In the genomic region with DNA sequence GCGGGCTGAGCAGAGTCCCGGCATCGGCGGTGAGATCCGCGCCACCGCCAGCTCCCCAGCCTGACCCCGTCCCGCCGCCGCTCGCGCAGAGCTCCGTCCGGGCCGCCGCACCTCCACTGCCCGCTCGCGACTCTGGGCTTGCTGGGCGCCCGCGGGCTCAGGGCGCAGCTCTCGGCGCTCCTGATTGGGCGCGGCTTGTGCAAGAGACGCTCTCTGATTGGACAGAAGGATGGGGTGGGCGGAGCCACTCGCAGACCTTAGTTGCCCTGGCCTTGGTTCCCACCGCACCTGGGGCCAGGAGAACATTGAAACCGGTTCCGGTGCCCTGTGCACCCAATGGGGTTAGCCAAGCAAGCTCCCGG, we compare ENCODE assay signal across 8 mouse cellular contexts. TPM values are rescaled to one million over a fixed set of nuclear protein-coding genes. Genes with fewer than 3 reads are reported as not detected.
DNase-seq lines count a peak whose midpoint lies in the region; ATAC-seq and TF ChIP-seq lines count a peak whose summit lies in the region.

No protein-coding gene starts in this region.

- peak; percentile 19 for TF ChIP-seq POLR2A in ES-Bruce4 (IDR thresholded peaks at IDR 0.05; ENCODE audit: insufficient read depth, low read length)

- no peak for TF ChIP-seq CTCF in ES-Bruce4 (IDR thresholded peaks at IDR 0.05; ENCODE audit: low read depth, low read length)
- TF ChIP-seq CTCF in heart, postnatal 0 days (IDR thresholded peaks at IDR 0.05; ENCODE audit: low read depth), result no peak

- no peaks in the 10 kb centered on the region for H3K9me3 ChIP-seq in ES-Bruce4 (replicated peaks; ENCODE audit: control insufficient read depth, insufficient read depth, low read length, poor library complexity, severe bottlenecking)
- H3K9me3 ChIP-seq in forebrain, embryonic 13.5 days (replicated peaks), result no peaks in the 10 kb centered on the region
- no peaks in the 10 kb centered on the region for H3K9me3 ChIP-seq in heart, postnatal 0 days (replicated peaks; ENCODE audit: control insufficient read depth, low read length)
- no peaks in the 10 kb centered on the region for H3K9me3 ChIP-seq in liver, embryonic 15.5 days (replicated peaks)
- no peaks in the 10 kb centered on the region for H3K9me3 ChIP-seq in neural tube, embryonic 12.5 days
- no peaks in the 10 kb centered on the region for H3K9me3 ChIP-seq in stomach, embryonic 16.5 days (replicated peaks; ENCODE audit: control insufficient read depth, low read length)

- no peak for TF ChIP-seq EP300 in ES-Bruce4 (IDR thresholded peaks at IDR 0.05; ENCODE audit: insufficient read depth, low read depth, low read length)
- no peak for TF ChIP-seq EP300 in heart, postnatal 0 days (IDR thresholded peaks at IDR 0.05; ENCODE audit: low read depth)

- H3K4me3 ChIP-seq in ES-Bruce4 (ENCODE audit: low read depth, low read length), result peak overlapping the region; percentile 78
- H3K4me3 ChIP-seq in forebrain, embryonic 13.5 days, result peak overlapping the region; percentile 82
- H3K4me3 ChIP-seq in heart, postnatal 0 days (ENCODE audit: low read depth, low read length), result peak overlapping the region; percentile 57
- peak overlapping the region; percentile 70 for H3K4me3 ChIP-seq in liver, embryonic 15.5 days (replicated peaks)
- H3K4me3 ChIP-seq in neural tube, embryonic 12.5 days, result peak overlapping the region; percentile 69
- peak overlapping the region; percentile 62 for H3K4me3 ChIP-seq in stomach, embryonic 16.5 days (replicated peaks; ENCODE audit: low read length)

- WGBS in forebrain, embryonic 13.5 days, result 1% methylated on average over 35 of the region's 35 CpGs
- WGBS in heart, postnatal 0 days, result under 1% methylated on average over 35 of the region's 35 CpGs
- under 1% methylated on average over 35 of the region's 35 CpGs for WGBS in liver, embryonic 15.5 days (ENCODE audit: insufficient replicate concordance)
- under 1% methylated on average over 35 of the region's 35 CpGs for WGBS in neural tube, embryonic 12.5 days
- under 1% methylated on average over 35 of the region's 35 CpGs for WGBS in stomach, embryonic 16.5 days

- peak; percentile 97 for ATAC-seq in forebrain, embryonic 13.5 days
- peak; percentile 81 for ATAC-seq in heart, postnatal 0 days (ENCODE audit: insufficient read depth, low read depth)
- peak; percentile 90 for ATAC-seq in liver, embryonic 15.5 days (ENCODE audit: insufficient read depth)
- peak; percentile 96 for ATAC-seq in neural tube, embryonic 12.5 days (ENCODE audit: low FRiP score, low read depth)
- ATAC-seq in stomach, embryonic 16.5 days (ENCODE audit: insufficient read depth, low FRiP score), result peak; percentile 91

- peak overlapping the region; percentile 74 for H3K9ac ChIP-seq in ES-Bruce4 (ENCODE audit: low read depth, poor library complexity, severe bottlenecking)
- H3K9ac ChIP-seq in forebrain, embryonic 13.5 days, result peak overlapping the region; percentile 78
- H3K9ac ChIP-seq in heart, postnatal 0 days (replicated peaks; ENCODE audit: low read depth, low read length), result peak overlapping the region; percentile 53; the same call in 1 of the 2 replicates
- H3K9ac ChIP-seq in liver, embryonic 15.5 days, result peak overlapping the region; percentile 60
- H3K9ac ChIP-seq in neural tube, embryonic 12.5 days, result peak overlapping the region; percentile 43
- peak overlapping the region; percentile 71 for H3K9ac ChIP-seq in stomach, embryonic 16.5 days (ENCODE audit: low read length)

- DNase-seq in cerebellum, adult 11 months, result peak; percentile 25
- DNase-seq in heart, postnatal 0 days (ENCODE audit: low spot score), result no peak
- DNase-seq in kidney, postnatal 25 days, result peak; percentile 91 to 95

- peak overlapping the region; percentile 97 for H3K4me2 ChIP-seq in forebrain, embryonic 13.5 days
- H3K4me2 ChIP-seq in heart, postnatal 0 days (ENCODE audit: low read depth, low read length), result peak overlapping the region; percentile 95
- peak overlapping the region; percentile 95 for H3K4me2 ChIP-seq in liver, embryonic 15.5 days
- peak overlapping the region; percentile 96 for H3K4me2 ChIP-seq in neural tube, embryonic 12.5 days (replicated peaks)
- H3K4me2 ChIP-seq in stomach, embryonic 16.5 days (ENCODE audit: low read depth, low read length), result peak overlapping the region; percentile 91

- no peaks in the 10 kb centered on the region for H3K4me1 ChIP-seq in ES-Bruce4 (ENCODE audit: control insufficient read depth, insufficient read depth, low read length)
- H3K4me1 ChIP-seq in forebrain, embryonic 13.5 days, result peaks cover 35% of the 10 kb centered on the region
- H3K4me1 ChIP-seq in heart, postnatal 0 days (ENCODE audit: control insufficient read depth, insufficient read depth), result no peaks in the 10 kb centered on the region
- peaks cover 43% of the 10 kb centered on the region for H3K4me1 ChIP-seq in liver, embryonic 15.5 days (replicated peaks)
- peaks cover 13% of the 10 kb centered on the region; the same call in 1 of the 2 replicates for H3K4me1 ChIP-seq in neural tube, embryonic 12.5 days
- peaks cover 6% of the 10 kb centered on the region; the same call in 1 of the 2 replicates for H3K4me1 ChIP-seq in stomach, embryonic 16.5 days (ENCODE audit: control insufficient read depth, insufficient read depth, low read length)

- no peaks in the 10 kb centered on the region for H3K36me3 ChIP-seq in ES-Bruce4 (ENCODE audit: control insufficient read depth, insufficient read depth, low read length, poor library complexity, severe bottlenecking)
- H3K36me3 ChIP-seq in forebrain, embryonic 13.5 days (ENCODE audit: poor library complexity, severe bottlenecking), result no peaks in the 10 kb centered on the region
- no peaks in the 10 kb centered on the region for H3K36me3 ChIP-seq in heart, postnatal 0 days (replicated peaks; ENCODE audit: control insufficient read depth, insufficient read depth, low read length)
- no peaks in the 10 kb centered on the region for H3K36me3 ChIP-seq in liver, embryonic 15.5 days (replicated peaks)
- no peaks in the 10 kb centered on the region for H3K36me3 ChIP-seq in neural tube, embryonic 12.5 days
- H3K36me3 ChIP-seq in stomach, embryonic 16.5 days (ENCODE audit: control insufficient read depth, insufficient read depth, low read length), result no peaks in the 10 kb centered on the region

- H3K27ac ChIP-seq in ES-Bruce4 (ENCODE audit: insufficient read depth, low read length), result no peak overlapping the region
- H3K27ac ChIP-seq in forebrain, embryonic 13.5 days, result peak overlapping the region; percentile 51; the same call in 1 of the 2 replicates
- no peak overlapping the region for H3K27ac ChIP-seq in heart, postnatal 0 days (ENCODE audit: low read depth)
- H3K27ac ChIP-seq in liver, embryonic 15.5 days (replicated peaks), result 0 out of 2 replicates have a peak overlapping the region, but pooled peaks have one; percentile 4
- H3K27ac ChIP-seq in neural tube, embryonic 12.5 days, result no peak overlapping the region
- 0 out of 2 replicates have a peak overlapping the region, but pooled peaks have one; percentile 29 for H3K27ac ChIP-seq in stomach, embryonic 16.5 days (ENCODE audit: low read length)

- no peaks in the 10 kb centered on the region for H3K27me3 ChIP-seq in ES-Bruce4 (ENCODE audit: control insufficient read depth, insufficient read depth, low read length, poor library complexity, severe bottlenecking)
- no peaks in the 10 kb centered on the region for H3K27me3 ChIP-seq in forebrain, embryonic 13.5 days
- peaks cover 47% of the 10 kb centered on the region for H3K27me3 ChIP-seq in heart, postnatal 0 days (ENCODE audit: control insufficient read depth, insufficient read depth, low read length)
- H3K27me3 ChIP-seq in liver, embryonic 15.5 days, result peaks cover 21% of the 10 kb centered on the region
- no peaks in the 10 kb centered on the region for H3K27me3 ChIP-seq in neural tube, embryonic 12.5 days (replicated peaks)
- H3K27me3 ChIP-seq in stomach, embryonic 16.5 days (ENCODE audit: control insufficient read depth, insufficient read depth, low read length), result no peaks in the 10 kb centered on the region

RNA-seq across cellular contexts. Expression of a gene that starts 9.2 kb away (rescaled TPM):
- polyA plus RNA-seq in ES-Bruce4 (2011; ENCODE audit: insufficient read depth, insufficient read length, low read depth, missing spikeins), result 21.8 and 24.0 TPM in 2 replicates
- 10.5 and 13.2 TPM in 2 replicates for polyA plus RNA-seq in forebrain, embryonic 13.5 days (2015; fragmentation: Nextera tagmentation; extraction: Ambion mirVana)
- 0.70 and 0.95 TPM in 2 replicates for total RNA-seq in heart, postnatal 0 days (2014; rRNA removed; ENCODE audit: low replicate concordance)
- 0.57 and 1.2 TPM in 2 replicates for polyA plus RNA-seq in heart, postnatal 0 days (2015; fragmentation: Nextera tagmentation; extraction: Ambion mirVana)
- 13.6 and 14.5 TPM in 2 replicates for polyA plus RNA-seq in liver, embryonic 15.5 days (2015; fragmentation: Nextera tagmentation; extraction: Ambion mirVana)
- polyA plus RNA-seq in neural tube, embryonic 12.5 days (2016; fragmentation: Nextera tagmentation; extraction: Ambion mirVana), result 6.7 and 7.9 TPM in 2 replicates
- 8.1 and 8.5 TPM in 2 replicates for polyA plus RNA-seq in stomach, embryonic 16.5 days (2015; fragmentation: Nextera tagmentation; extraction: Ambion mirVana)

Comparison
In these comparisons a context has a peak if more than half of its experiments do, and no peak if none do; other contexts are left out.
1. H3K27ac ChIP-seq: peak in forebrain, embryonic 13.5 days (single experiment), liver, embryonic 15.5 days (single experiment) and stomach, embryonic 16.5 days (single experiment); none in ES-Bruce4 (single experiment), heart, postnatal 0 days (single experiment) and neural tube, embryonic 12.5 days (single experiment).
2. Peak in every context shown above with its lines, with median percentiles within 50 percentile points of each other: H3K4me3 ChIP-seq, H3K9ac ChIP-seq, ATAC-seq and H3K4me2 ChIP-seq.